9 mouse cellular contexts compared by ENCODE assay signal in the genomic region with DNA sequence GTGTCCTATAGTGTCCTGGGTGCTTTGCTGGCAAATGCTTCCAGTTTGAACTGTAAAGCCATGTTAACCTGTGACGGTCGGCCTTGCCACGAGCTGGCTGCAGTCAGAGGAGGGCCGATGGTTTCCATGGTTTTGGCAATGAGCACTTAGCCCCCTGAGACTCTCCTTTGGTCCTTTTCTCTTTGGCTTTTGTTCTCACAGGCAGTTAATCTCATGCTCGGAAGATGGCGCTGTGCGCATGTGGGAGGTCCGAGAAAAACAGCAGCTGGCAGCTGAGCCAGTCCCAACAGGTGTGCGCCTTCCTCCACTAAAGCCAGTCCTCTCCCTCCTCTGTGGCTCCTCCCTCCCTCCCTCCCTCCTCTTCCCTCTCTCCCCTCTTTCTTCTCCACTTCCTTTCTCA. TPM values are rescaled to one million over a fixed set of nuclear protein-coding genes. Genes with fewer than 3 reads are reported as not detected.
A peak's percentile ranks its signal among the peaks of the same experiment; 100 is the strongest.
DNase-seq lines count a peak whose midpoint lies in the region; ATAC-seq and TF ChIP-seq lines count a peak whose summit lies in the region.
"Had no signal": no experiment of that assay in that cellular context is flagged by ENCODE, and none has a peak within 500 bp of the region (broad histone marks: within the 10 kb centered on the region; RNA-seq: fewer than 3 reads in every experiment).

No protein-coding gene starts in this region.

- H3K4me3 ChIP-seq in C2C12 (ENCODE audit: insufficient read depth, poor library complexity, severe bottlenecking) = no peak overlapping the region
- no peak overlapping the region for H3K4me3 ChIP-seq in lung, embryonic 16.5 days (ENCODE audit: low read length)
- H3K4me3 ChIP-seq: erythroblast, embryonic 14.5 days had no signal

- 5% methylated on average over 9 of the region's 9 CpGs for WGBS in large intestine, adult 2 months
- 7% methylated on average over 9 of the region's 9 CpGs for WGBS in lung, embryonic 16.5 days

- intact Hi-C loops in heart, postnatal 14 days (cut with DNase I) = loop anchor here (2.0 to 5.0 kb wide), 2 partner anchors 269 to 329 kb away; no protein-coding TSS in a partner anchor

- no peaks in the 10 kb centered on the region for H3K79me3 ChIP-seq in C2C12 (ENCODE audit: low read depth)

- H3K9ac ChIP-seq in lung, embryonic 16.5 days (ENCODE audit: low read length) = no peak overlapping the region

- peak; percentile 65 for DNase-seq in adrenal gland, adult 2 months
- peak; percentile 74 for DNase-seq in embryo, embryonic 11.5 days (ENCODE audit: low read depth, low spot score)
- peak; percentile 54 to 62 for DNase-seq in heart, postnatal 14 days
- peak; percentile 48 for DNase-seq in large intestine, adult 2 months (ENCODE audit: low read depth, low spot score)
- peak; percentile 70 for DNase-seq in ovary, postnatal 36 days (ENCODE audit: low spot score)
- DNase-seq in thymus, postnatal 36 days = peak; percentile 70 to 77

- H3K79me2 ChIP-seq in C2C12 (ENCODE audit: control insufficient read depth, insufficient read depth) = no peaks in the 10 kb centered on the region

- no peaks in the 10 kb centered on the region for H3K36me3 ChIP-seq in C2C12 (ENCODE audit: control insufficient read depth, insufficient read depth)
- peaks cover 4% of the 10 kb centered on the region; the same call in 1 of the 2 replicates for H3K36me3 ChIP-seq in lung, embryonic 16.5 days (ENCODE audit: control insufficient read depth, insufficient read depth, low read length)

- peak; percentile 17 for TF ChIP-seq CTCF in C2C12 (IDR thresholded peaks at IDR 0.05; ENCODE audit: control insufficient read depth, insufficient read depth, insufficient read length)

- H3K4me2 ChIP-seq in lung, embryonic 16.5 days (ENCODE audit: low read depth, low read length) = no peak overlapping the region

- H3K9me3 ChIP-seq in lung, embryonic 16.5 days (ENCODE audit: control insufficient read depth, low read length) = no peaks in the 10 kb centered on the region

- H3ac ChIP-seq in C2C12 (ENCODE audit: control insufficient read depth, insufficient read length, low read depth) = no peak overlapping the region

- H3K4me1 ChIP-seq in lung, embryonic 16.5 days (replicated peaks; ENCODE audit: control insufficient read depth, insufficient read depth, low read length) = no peaks in the 10 kb centered on the region

- ATAC-seq in lung, embryonic 16.5 days (ENCODE audit: low read depth) = peak; percentile 56; the same call in 1 of the 2 replicates

- no peaks in the 10 kb centered on the region for H3K27me3 ChIP-seq in C2C12 (ENCODE audit: control insufficient read depth, insufficient read depth, insufficient read length)
- H3K27me3 ChIP-seq in lung, embryonic 16.5 days (ENCODE audit: control insufficient read depth, insufficient read depth, low read depth, low read length) = no peaks in the 10 kb centered on the region

- H3K27ac ChIP-seq in lung, embryonic 16.5 days (ENCODE audit: low read length) = no peak overlapping the region

TF ChIP-seq in C2C12, 6 proteins besides CTCF, POLR2A, EP300 and RAD21:
- TF ChIP-seq MYOG (IDR thresholded peaks at IDR 0.05; ENCODE audit: control insufficient read depth, extremely low read depth, insufficient read length) = no peak
- no peak for TF ChIP-seq CEBPB (IDR thresholded peaks at IDR 0.05; ENCODE audit: low read depth)
- no peak for TF ChIP-seq FOSL1 (IDR thresholded peaks at IDR 0.05; ENCODE audit: insufficient read depth, low read length, poor library complexity, severe bottlenecking)
- TF ChIP-seq MYOD1 (IDR thresholded peaks at IDR 0.05; ENCODE audit: control insufficient read depth, insufficient read length, low read depth) = peak; percentile 53
- TF ChIP-seq USF1 (IDR thresholded peaks at IDR 0.05; ENCODE audit: low read depth) = no peak
- TF ChIP-seq MAX (IDR thresholded peaks at IDR 0.05) = no peak

RNA-seq across cellular contexts. Expression of gene Wdr41, which starts 41.8 kb away (rescaled TPM):
- polyA plus RNA-seq in C2C12 (2012; fragmentation: generic; extraction: Trizol) = 6.8 TPM
- 10 to 100 TPM; 18.3 to 20.2 TPM for total RNA-seq in adrenal gland, adult 2 months (2021)
- 21.3 and 21.7 TPM in 2 replicates for polyA plus RNA-seq in adrenal gland, adult 2 months (2012; rRNA removed)
- total RNA-seq in heart, postnatal 14 days (2021) = 10 to 100 TPM; 16.1 to 17.4 TPM
- 7.8 and 10.6 TPM in 2 replicates for polyA plus RNA-seq in large intestine, adult 2 months (2012; rRNA removed)
- polyA plus RNA-seq in lung, embryonic 16.5 days (2015; fragmentation: Nextera tagmentation; extraction: Ambion mirVana) = 18.9 and 19.9 TPM in 2 replicates
